Mouse (Mus musculus) layer of hippocampus, postnatal 36 days (tissue): ENCODE data around the gene Cyp2g1. TPM values are rescaled to one million over a fixed set of nuclear protein-coding genes. Genes with fewer than 3 reads are reported as not detected.
"Not testable (repeated sequence)": the region's sequence is repeated elsewhere in the genome, so short reads cannot be mapped to it uniquely, and the experiment has no call there.

Experiments
- DNase-seq, 2 experiments: peaks; one replicate each; pipeline ENCODE4 v3.0.0; 2022
- total RNA-seq, 2 experiments: library from RNA; stranded (reverse); gene quantifications; 2 replicates each; pipeline ENCODE4 v1.2.3; 2021

Cyp2g1 gene
- not detected for total RNA-seq

GRCm38 (mm10) chr7:26808592-26808991, at the start of gene Cyp2g1:
Gene Cyp2g1 (plus strand): TSS chr7:26808892.
- no peak for DNase-seq

- DNase-seq, result no peak
Measured at GRCm38 (mm10) chr7:26767084-26767483, 41.6 kb upstream of the Cyp2g1 start.

- DNase-seq, result no peak
Measured at GRCm38 (mm10) chr7:26769881-26770470, 38.7 kb upstream of the Cyp2g1 start.

- no peak for DNase-seq
Measured at GRCm38 (mm10) chr7:26772866-26773586, 35.7 kb upstream of the Cyp2g1 start.

GRCm38 (mm10) chr7:26775866-26776265, 32.8 kb upstream of the Cyp2g1 start:
- DNase-seq, result no peak

GRCm38 (mm10) chr7:26777806-26778205, 30.9 kb upstream of the Cyp2g1 start:
- DNase-seq, result no peak

- peak; percentile 12 to 18 for DNase-seq
Measured at GRCm38 (mm10) chr7:26778474-26778873, 30.2 kb upstream of the Cyp2g1 start.

GRCm38 (mm10) chr7:26779799-26780416, 28.8 kb upstream of the Cyp2g1 start:
- DNase-seq, result no peak

GRCm38 (mm10) chr7:26780510-26780909, 28.2 kb upstream of the Cyp2g1 start:
- peak; percentile 9 to 12 for DNase-seq

GRCm38 (mm10) chr7:26780998-26781766, 27.5 kb upstream of the Cyp2g1 start:
- no peak for DNase-seq

- no peak for DNase-seq
Measured at GRCm38 (mm10) chr7:26781767-26782131, 26.9 kb upstream of the Cyp2g1 start.

GRCm38 (mm10) chr7:26783163-26783562, 25.5 kb upstream of the Cyp2g1 start:
- no peak for DNase-seq

GRCm38 (mm10) chr7:26786013-26786412, 22.7 kb upstream of the Cyp2g1 start:
- DNase-seq, result not testable (repeated sequence)

- DNase-seq, result no peak
Measured at GRCm38 (mm10) chr7:26789984-26790383, 18.7 kb upstream of the Cyp2g1 start.

- no peak for DNase-seq
Measured at GRCm38 (mm10) chr7:26800104-26800503, 8.6 kb upstream of the Cyp2g1 start.

- DNase-seq, result no peak
Measured at GRCm38 (mm10) chr7:26800996-26801395, 7.7 kb upstream of the Cyp2g1 start.

- not testable (repeated sequence) for DNase-seq
Measured at GRCm38 (mm10) chr7:26831556-26832292, 23.0 kb downstream of the Cyp2g1 start.

GRCm38 (mm10) chr7:26832668-26833067, 24.0 kb downstream of the Cyp2g1 start:
- not testable (repeated sequence) for DNase-seq

GRCm38 (mm10) chr7:26835059-26835458, 26.4 kb downstream of the Cyp2g1 start, which contains the start of gene Cyp2a5:
Gene Cyp2a5 (plus strand): TSS chr7:26835305.
- not testable (repeated sequence) for DNase-seq

GRCm38 (mm10) chr7:26843400-26843799, 34.7 kb downstream of the Cyp2g1 start:
- not testable (repeated sequence) for DNase-seq

GRCm38 (mm10) chr7:26850063-26850462, 41.4 kb downstream of the Cyp2g1 start:
- DNase-seq, result not testable (repeated sequence)
